Mouse (Mus musculus) megakaryocyte, embryonic 14.5 days (primary cell): Measurements from ENCODE around the gene Mob3a.

Source experiments
- FLI1 ChIP-seq: IDR thresholded peaks from 2 replicates; pipeline ENCODE4 v1.6.1; 2012; ENCODE audit warnings: low read length, inconsistent platforms, mixed read lengths
- GATA1 ChIP-seq: IDR thresholded peaks from 3 replicates; pipeline ENCODE4 v1.6.1; 2012; ENCODE audit warnings: mixed read lengths, low read length, inconsistent platforms, borderline replicate concordance

GRCm38 (mm10) chr10:80676198-80676928 is 25.4 kb downstream of the Mob3a start:
- TF ChIP-seq FLI1 (no peak), GATA1 (no peak)
